ENCODE assay signal across 9 mouse cellular contexts in the genomic region with DNA sequence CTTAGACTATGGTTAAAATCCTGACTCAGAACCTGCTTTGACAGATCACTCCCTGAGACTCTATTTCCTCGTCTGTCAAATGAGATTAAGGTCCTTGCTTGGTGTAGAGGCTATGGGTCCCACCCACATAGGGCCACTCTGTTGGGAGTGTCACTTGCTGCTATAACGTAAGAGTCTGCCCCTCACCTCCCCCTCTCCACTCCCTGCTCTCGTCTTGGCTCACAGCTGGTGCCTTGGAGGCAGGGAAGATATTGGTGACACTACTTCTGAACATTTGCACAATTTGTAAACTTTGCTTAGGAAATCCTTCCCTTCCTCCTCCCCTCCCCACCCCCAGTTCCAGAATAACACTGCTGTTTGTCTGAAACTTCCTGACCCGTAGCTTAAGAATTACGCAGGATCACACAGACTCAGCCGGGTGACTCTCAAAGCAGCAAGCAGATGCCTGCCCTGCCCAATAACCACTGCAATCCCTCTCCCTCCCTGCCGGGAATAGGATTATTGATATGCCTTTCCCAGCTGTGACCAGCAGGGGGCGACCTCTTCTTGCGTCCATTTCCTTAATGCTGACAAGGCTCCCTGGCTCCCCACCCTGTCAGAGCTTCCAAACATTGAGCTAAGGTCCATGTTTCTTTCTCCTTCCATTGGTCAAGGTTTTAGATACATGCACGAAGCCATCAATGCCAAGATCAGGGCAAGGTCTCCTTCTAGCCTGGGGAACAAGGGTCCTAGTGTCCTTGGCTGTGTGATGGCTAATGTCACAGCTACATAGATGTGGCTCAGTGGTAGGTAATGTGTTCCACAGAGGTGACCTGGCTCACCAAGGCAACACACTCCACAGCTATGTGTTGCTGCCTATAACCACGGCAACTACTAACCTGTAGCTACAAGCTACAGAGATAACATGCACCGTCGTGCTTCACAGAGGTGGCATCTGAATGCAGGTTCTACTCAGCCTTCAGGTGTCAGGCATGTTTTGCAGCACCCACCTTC.
DNase-seq lines count a peak whose midpoint lies in the region; ATAC-seq and TF ChIP-seq lines count a peak whose summit lies in the region.
"Had no signal": no experiment of that assay in that cellular context is flagged by ENCODE, and none has a peak within 500 bp of the region (broad histone marks: within the 10 kb centered on the region; RNA-seq: fewer than 3 reads in every experiment).

No protein-coding gene starts in this region.

- intact Hi-C loops in heart, postnatal 25 days (cut with DNase I), result loop anchor here (10.0 kb wide), 1 partner anchor 264 kb away; no protein-coding TSS in a partner anchor

- peaks cover 3% of the 10 kb centered on the region; the same call in 1 of the 2 replicates for H3K9me3 ChIP-seq in forebrain, embryonic 10.5 days
- H3K9me3 ChIP-seq in lung, embryonic 14.5 days (ENCODE audit: low read depth, low read length), result no peaks in the 10 kb centered on the region

- peak; percentile 57 for DNase-seq in CD4-positive helper T cell, adult 2 months (ENCODE audit: low read depth, low spot score)
- peak; percentile 85 for DNase-seq in brain, adult 2 months (ENCODE audit: low read depth, low spot score)
- peak; percentile 81 for DNase-seq in forebrain, embryonic 10.5 days (ENCODE audit: extremely low spot score, low spot score)
- peak; percentile 40 for DNase-seq in heart, postnatal 25 days (ENCODE audit: low spot score)
- peak; percentile 88 for DNase-seq in layer of hippocampus, adult 11-12 months (ENCODE audit: low spot score)
- DNase-seq in lung, embryonic 14.5 days, result peak; percentile 89
- DNase-seq in thymus, adult 2 months, result peak; percentile 51

- peaks cover 41% of the 10 kb centered on the region for H3K27me3 ChIP-seq in forebrain, embryonic 10.5 days (ENCODE audit: poor library complexity, severe bottlenecking)
- no peaks in the 10 kb centered on the region for H3K27me3 ChIP-seq in lung, embryonic 14.5 days (ENCODE audit: insufficient read depth, low read length)
- H3K27me3 ChIP-seq in thymus, adult 2 months (ENCODE audit: control insufficient read depth, insufficient read depth, low read length), result no peaks in the 10 kb centered on the region

- H3K36me3 ChIP-seq in forebrain, embryonic 10.5 days (replicated peaks), result no peaks in the 10 kb centered on the region
- no peaks in the 10 kb centered on the region for H3K36me3 ChIP-seq in lung, embryonic 14.5 days (ENCODE audit: insufficient read depth)
- H3K36me3 ChIP-seq in thymus, adult 2 months (ENCODE audit: control insufficient read depth, insufficient read depth, low read length), result no peaks in the 10 kb centered on the region

- no peak overlapping the region for H3K4me2 ChIP-seq in lung, embryonic 14.5 days

- TF ChIP-seq CTCF in lung, embryonic 14.5 days (IDR thresholded peaks at IDR 0.05; ENCODE audit: low read depth), result peak; percentile 97
- TF ChIP-seq CTCF in thymus, adult 2 months (IDR thresholded peaks at IDR 0.05; ENCODE audit: borderline replicate concordance, control insufficient read depth, extremely low read depth, insufficient read depth, low read length, poor library complexity), result peak; percentile 76; the same call in 1 of the 2 replicates

- H3K27ac ChIP-seq in forebrain, embryonic 10.5 days, result no peak overlapping the region
- no peak overlapping the region for H3K27ac ChIP-seq in lung, embryonic 14.5 days (ENCODE audit: low read depth)
- H3K27ac ChIP-seq in thymus, adult 2 months (ENCODE audit: control insufficient read depth, insufficient read depth, low read length), result no peak overlapping the region

- no peak overlapping the region for H3K9ac ChIP-seq in lung, embryonic 14.5 days

- H3K4me3 ChIP-seq in forebrain, embryonic 10.5 days, result no peak overlapping the region
- no peak overlapping the region for H3K4me3 ChIP-seq in lung, embryonic 14.5 days (ENCODE audit: low read depth, low read length)
- no peak overlapping the region for H3K4me3 ChIP-seq in thymus, adult 2 months (ENCODE audit: control insufficient read depth, insufficient read depth, low read length)
- H3K4me3 ChIP-seq: erythroblast, embryonic 14.5 days had no signal

- TF ChIP-seq POLR2A in thymus, adult 2 months (IDR thresholded peaks at IDR 0.05; ENCODE audit: control insufficient read depth, extremely low read depth, insufficient read depth, low read length, poor library complexity), result no peak

- ATAC-seq in lung, embryonic 14.5 days (ENCODE audit: insufficient read depth), result peak; percentile 75
- peak; percentile 57 for ATAC-seq in neutrophil, adult 5-6 weeks (ENCODE audit: extremely low read depth, insufficient number of reproducible peaks, low FRiP score, poor library complexity, severe bottlenecking)

- H3K4me1 ChIP-seq in forebrain, embryonic 10.5 days, result peaks cover 20% of the 10 kb centered on the region
- no peaks in the 10 kb centered on the region for H3K4me1 ChIP-seq in lung, embryonic 14.5 days (ENCODE audit: insufficient read depth)
- H3K4me1 ChIP-seq in thymus, adult 2 months (replicated peaks; ENCODE audit: control insufficient read depth, insufficient read depth, low read length), result no peaks in the 10 kb centered on the region

- WGBS in forebrain, embryonic 10.5 days, result 26% methylated on average over 13 of the region's 13 CpGs
- WGBS in lung, embryonic 14.5 days, result 23% methylated on average over 13 of the region's 13 CpGs
- WGBS in thymus, adult 2 months, result 31% methylated on average over 13 of the region's 13 CpGs
